ENCODE assay signal across 24 mouse cellular contexts in genomic region chr11:51597553-51597952, GRCm38 (mm10).
"Had no signal": no experiment of that assay in that cellular context is flagged by ENCODE, and none has a peak within 500 bp of the region (broad histone marks: within the 10 kb centered on the region; RNA-seq: fewer than 3 reads in every experiment).

No protein-coding gene starts in this region.

- H3K9ac ChIP-seq: heart, embryonic 13.5 days; heart, embryonic 15.5 days; hindbrain, embryonic 13.5 days; hindbrain, embryonic 15.5 days; intestine, embryonic 15.5 days; limb, embryonic 12.5 days had no signal

- H3K4me2 ChIP-seq: heart, embryonic 11.5 days; heart, embryonic 13.5 days; heart, embryonic 15.5 days; hindbrain, embryonic 13.5 days; hindbrain, embryonic 15.5 days; intestine, embryonic 15.5 days; limb, embryonic 12.5 days; liver, embryonic 11.5 days had no signal

- H3K27ac ChIP-seq: heart, adult 2 months; heart, embryonic 13.5 days; heart, embryonic 15.5 days; hindbrain, embryonic 13.5 days; hindbrain, embryonic 15.5 days; hindbrain, postnatal 0 days; intestine, embryonic 15.5 days; layer of hippocampus, adult 2 months; left cerebral cortex, adult 2 months; limb, embryonic 10.5 days; limb, embryonic 12.5 days had no signal

- H3K4me3 ChIP-seq: heart, adult 2 months; heart, embryonic 13.5 days; heart, embryonic 15.5 days; hindbrain, embryonic 13.5 days; hindbrain, embryonic 15.5 days; intestine, embryonic 15.5 days; layer of hippocampus, adult 2 months; left cerebral cortex, adult 2 months; limb, embryonic 10.5 days; limb, embryonic 12.5 days had no signal

- H3K9me3 ChIP-seq: heart, embryonic 13.5 days; heart, embryonic 15.5 days; hindbrain, embryonic 13.5 days; hindbrain, embryonic 15.5 days; intestine, embryonic 15.5 days; limb, embryonic 10.5 days; limb, embryonic 12.5 days had no signal

- DNase-seq: gastrocnemius, postnatal 14 days; gastrocnemius, postnatal 36 days; heart, adult 2 months; heart, postnatal 14 days; heart, postnatal 36 days; kidney, adult 18-20 months; kidney, adult 8-10 months; kidney, postnatal 10 days; kidney, postnatal 25 days; kidney, postnatal 4 days; liver had no signal

- H3K27me3 ChIP-seq: heart, embryonic 13.5 days; heart, embryonic 15.5 days; hindbrain, embryonic 13.5 days; hindbrain, embryonic 15.5 days; intestine, embryonic 15.5 days; limb, embryonic 12.5 days had no signal

- ATAC-seq: hindbrain, postnatal 0 days; intestine, embryonic 15.5 days; intestine, postnatal 0 days had no signal
